In the genomic region with DNA sequence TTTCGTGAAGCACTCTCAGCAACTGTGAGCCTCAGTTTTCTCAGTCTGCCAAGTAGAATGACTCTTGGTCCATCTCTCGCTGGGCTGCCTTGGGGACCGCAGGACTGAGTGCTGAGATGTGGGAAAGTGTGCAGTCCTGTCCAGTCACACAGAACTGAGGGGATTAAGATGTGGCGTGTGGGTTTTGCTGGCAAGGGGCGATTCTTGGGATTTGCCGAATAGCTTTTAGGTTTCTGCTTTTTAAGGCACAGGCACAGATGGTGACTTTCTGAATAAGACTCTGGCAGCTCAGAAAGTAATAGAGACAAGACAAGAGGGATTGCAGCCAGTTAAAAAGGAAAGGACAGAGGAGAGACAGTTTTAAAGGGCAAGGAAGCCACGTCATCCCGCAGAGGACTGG, we compare ENCODE assay signal across 32 mouse cellular contexts.
DNase-seq lines count a peak whose midpoint lies in the region; ATAC-seq lines count a peak whose summit lies in the region.
"Had no signal": no experiment of that assay in that cellular context is flagged by ENCODE, and none has a peak within 500 bp of the region (broad histone marks: within the 10 kb centered on the region; RNA-seq: fewer than 3 reads in every experiment).

No protein-coding gene starts in this region.

- no peak for DNase-seq in forebrain, embryonic 11.5 days (ENCODE audit: low spot score)
- DNase-seq in frontal cortex, postnatal 36 days (ENCODE audit: low spot score in 2 of 2) = peak; percentile 6 to 19
- no peak for DNase-seq in frontal cortex, postnatal 10 days (ENCODE audit: low spot score in 2 of 2)
- DNase-seq in brain, adult 2 months (ENCODE audit: low read depth, low spot score) = peak; percentile 58
- DNase-seq in kidney, adult 11 months = no peak
- DNase-seq: adrenal gland, postnatal 10 days; adrenal gland, postnatal 36 days; B cell, adult 2 months; cerebellum, adult 11 months; cerebellum, adult 2 months; cerebellum, adult 9-11 months; cerebellum, postnatal 25 days; embryo, embryonic 11 days; gastrocnemius, postnatal 10 days; gastrocnemius, postnatal 36 days; heart, adult 2 months; heart, postnatal 14 days; heart, postnatal 4 days; kidney, adult 2 months had no signal

- no peaks in the 10 kb centered on the region for H3K27me3 ChIP-seq in forebrain, embryonic 16.5 days (replicated peaks; ENCODE audit: control insufficient read depth, insufficient read depth, low read length)
- no peaks in the 10 kb centered on the region for H3K27me3 ChIP-seq in forebrain, embryonic 11.5 days (ENCODE audit: control insufficient read depth, insufficient read depth, low read length)
- H3K27me3 ChIP-seq: CH12.LX; heart, embryonic 13.5 days; Patski had no signal

- ATAC-seq in forebrain, embryonic 16.5 days = no peak
- ATAC-seq in forebrain, embryonic 11.5 days (replicated peaks; ENCODE audit: low FRiP score) = no peak
- ATAC-seq: hindbrain, postnatal 0 days; inflammation-experienced regulatory T-cells, adult 6 months; intestine, embryonic 16.5 days; Patski had no signal

- no peak overlapping the region for H3K9ac ChIP-seq in forebrain, embryonic 16.5 days (replicated peaks; ENCODE audit: low read depth, low read length)
- no peak overlapping the region for H3K9ac ChIP-seq in forebrain, embryonic 11.5 days (ENCODE audit: low read length)
- H3K9ac ChIP-seq: embryonic facial prominence, embryonic 13.5 days; heart, embryonic 13.5 days; hindbrain, embryonic 14.5 days had no signal

- no peaks in the 10 kb centered on the region for H3K36me3 ChIP-seq in forebrain, embryonic 16.5 days (ENCODE audit: control insufficient read depth, insufficient read depth)
- no peaks in the 10 kb centered on the region for H3K36me3 ChIP-seq in forebrain, embryonic 11.5 days (ENCODE audit: control insufficient read depth, insufficient read depth, low read length)
- H3K36me3 ChIP-seq: embryonic facial prominence, embryonic 10.5 days; embryonic facial prominence, embryonic 13.5 days; G1E; heart, embryonic 10.5 days; heart, embryonic 13.5 days had no signal

- H3K4me2 ChIP-seq in forebrain, embryonic 16.5 days (ENCODE audit: low read length) = no peak overlapping the region
- H3K4me2 ChIP-seq in forebrain, embryonic 11.5 days (ENCODE audit: low read depth, low read length, severe bottlenecking) = no peak overlapping the region
- H3K4me2 ChIP-seq: embryonic facial prominence, embryonic 13.5 days; heart, embryonic 13.5 days; hindbrain, embryonic 14.5 days had no signal

- H3K4me3 ChIP-seq in forebrain, embryonic 16.5 days (replicated peaks; ENCODE audit: low read length) = no peak overlapping the region
- H3K4me3 ChIP-seq in forebrain, embryonic 11.5 days (ENCODE audit: low read depth, low read length) = no peak overlapping the region
- H3K4me3 ChIP-seq: embryonic facial prominence, embryonic 10.5 days; embryonic facial prominence, embryonic 13.5 days; erythroblast, embryonic 14.5 days; heart, adult 2 months; heart, embryonic 10.5 days; heart, embryonic 13.5 days had no signal

- peaks cover 4% of the 10 kb centered on the region; the same call in 1 of the 2 replicates for H3K4me1 ChIP-seq in forebrain, embryonic 16.5 days (replicated peaks; ENCODE audit: control insufficient read depth, insufficient read depth, low read length)
- peaks cover 3% of the 10 kb centered on the region; the same call in 1 of the 2 replicates for H3K4me1 ChIP-seq in forebrain, embryonic 11.5 days (replicated peaks; ENCODE audit: control insufficient read depth, insufficient read depth, low read length)

- WGBS in forebrain, embryonic 16.5 days = 65% methylated on average over 8 of the region's 8 CpGs
- WGBS in forebrain, embryonic 11.5 days = 80% methylated on average over 8 of the region's 8 CpGs

- no peaks in the 10 kb centered on the region for H3K9me3 ChIP-seq in forebrain, embryonic 16.5 days (ENCODE audit: control insufficient read depth, low read length)
- H3K9me3 ChIP-seq in forebrain, embryonic 11.5 days (ENCODE audit: control insufficient read depth, low read length) = no peaks in the 10 kb centered on the region
- H3K9me3 ChIP-seq: embryonic facial prominence, embryonic 10.5 days; embryonic facial prominence, embryonic 13.5 days; G1E; heart, embryonic 10.5 days; heart, embryonic 13.5 days had no signal

- peak overlapping the region; percentile 61 for H3K27ac ChIP-seq in forebrain, embryonic 16.5 days (ENCODE audit: low read length)
- no peak overlapping the region for H3K27ac ChIP-seq in forebrain, embryonic 11.5 days (ENCODE audit: low read depth, low read length)
- H3K27ac ChIP-seq: embryonic facial prominence, embryonic 10.5 days; embryonic facial prominence, embryonic 13.5 days; heart, adult 2 months; heart, embryonic 10.5 days; heart, embryonic 13.5 days; hindbrain, embryonic 14.5 days; hindbrain, postnatal 0 days had no signal

Comparison
In these comparisons a context has a peak if more than half of its experiments do, and no peak if none do; other contexts are left out.
1. DNase-seq: peak in frontal cortex, postnatal 36 days (2 of 2) and brain, adult 2 months (single experiment); none in forebrain, embryonic 11.5 days (single experiment), frontal cortex, postnatal 10 days (0 of 2) and kidney, adult 11 months (single experiment).